Mouse (Mus musculus): Measurements from ENCODE around the gene Nudt6. TPM values are rescaled to one million over a fixed set of nuclear protein-coding genes. Genes with fewer than 3 reads are reported as not detected.

Nudt6 gene
- polyA plus RNA-seq, 1 experiment from 2014 or later = 10.0 TPM

DNA sequence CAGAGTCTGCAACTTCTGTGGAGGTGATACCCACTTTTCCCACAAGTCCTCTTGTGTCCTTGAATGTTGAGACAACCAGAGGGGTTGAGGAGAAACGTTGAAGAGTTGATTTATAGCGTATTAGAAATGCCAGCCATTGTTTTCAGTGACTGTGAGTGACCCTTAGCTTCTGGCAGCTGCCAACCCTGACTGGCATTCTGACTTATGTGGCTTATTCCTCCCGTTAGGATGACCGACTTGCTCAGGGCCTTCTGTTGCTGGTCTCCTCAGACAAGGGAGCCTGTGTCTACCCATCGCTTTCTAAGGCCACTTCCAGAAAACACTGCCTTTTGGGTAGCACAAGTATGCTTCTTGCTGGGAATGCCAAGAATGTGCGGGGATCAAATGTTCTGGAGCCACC, 38.6 kb downstream of the Nudt6 start:
- Histone ChIP-seq H3K27me3 (replicated peaks) (no peaks in the 10 kb centered on the region), H3K27ac (ENCODE audit: poor library complexity, severe bottlenecking) (no peak overlapping the region), H3K4me3 (no peak overlapping the region), H3K36me3 (no peaks in the 10 kb centered on the region), H3K9me3 (replicated peaks) (no peaks in the 10 kb centered on the region), H3K9ac (no peak overlapping the region), H3K4me2 (no peak overlapping the region), H3K4me1 (replicated peaks) (peaks cover 15% of the 10 kb centered on the region)
- WGBS = 67% methylated on average over 6 of the region's 6 CpGs
- ATAC-seq (ENCODE audit: insufficient number of reproducible peaks, low FRiP score) = no peak

DNA sequence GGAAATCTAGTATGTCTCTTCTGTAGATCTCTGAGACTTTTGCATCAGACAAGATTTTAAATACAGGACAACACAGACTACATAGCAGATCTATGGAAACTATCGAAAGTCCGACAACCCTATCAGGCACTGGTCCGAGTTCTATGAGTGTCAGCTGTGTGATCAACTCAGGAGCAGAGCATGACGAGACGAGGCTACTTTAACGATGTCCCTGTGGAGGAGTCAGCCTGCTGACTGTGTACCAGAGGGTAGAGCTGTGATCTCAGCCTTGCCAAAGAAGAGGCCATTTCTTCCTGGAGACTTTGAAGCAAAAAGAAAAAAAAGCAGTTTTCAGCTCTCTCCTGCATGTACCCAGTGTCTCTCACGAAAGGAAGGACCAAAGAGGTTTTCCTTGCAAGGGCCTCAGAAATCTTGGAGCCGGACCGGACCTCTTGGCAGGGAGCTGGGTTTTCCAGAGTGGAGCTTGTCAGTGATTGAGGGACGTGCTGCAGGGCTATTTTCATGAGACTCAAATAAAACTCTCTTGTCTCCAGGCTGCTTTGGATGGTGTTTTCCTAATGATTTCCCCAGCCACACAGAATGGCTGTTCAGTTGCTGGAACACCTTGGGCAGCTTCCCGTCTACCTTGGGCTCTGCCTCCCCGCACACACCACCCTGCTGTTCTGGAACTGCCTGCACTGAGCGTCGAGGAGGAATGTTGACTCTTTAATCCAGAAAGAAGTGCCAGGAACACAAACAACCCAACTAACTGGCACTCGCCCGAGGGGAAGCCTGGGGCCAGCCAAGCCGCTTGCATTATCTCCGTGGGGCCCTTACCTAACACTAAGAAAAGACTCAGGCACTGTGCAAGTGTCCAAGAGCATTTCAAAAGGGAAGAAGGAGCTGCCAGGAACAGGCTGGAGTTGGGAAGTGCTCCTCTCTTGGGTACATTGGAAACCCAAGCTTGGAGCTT, 39.8 kb downstream of the Nudt6 start:
- Histone ChIP-seq H3K9ac (no peak overlapping the region), H3K4me2 (0 out of 2 replicates have a peak overlapping the region, but pooled peaks have one; percentile 3), H3K4me1 (replicated peaks) (peaks cover 15% of the 10 kb centered on the region), H3K27me3 (replicated peaks) (no peaks in the 10 kb centered on the region), H3K9me3 (replicated peaks) (no peaks in the 10 kb centered on the region), H3K27ac (ENCODE audit: poor library complexity, severe bottlenecking) (peak overlapping the region; percentile 37; the same call in 1 of the 2 replicates), H3K36me3 (no peaks in the 10 kb centered on the region), H3K4me3 (no peak overlapping the region)
- WGBS = 63% methylated on average over 18 of the region's 18 CpGs
- no peak for ATAC-seq (ENCODE audit: insufficient number of reproducible peaks, low FRiP score)

DNA sequence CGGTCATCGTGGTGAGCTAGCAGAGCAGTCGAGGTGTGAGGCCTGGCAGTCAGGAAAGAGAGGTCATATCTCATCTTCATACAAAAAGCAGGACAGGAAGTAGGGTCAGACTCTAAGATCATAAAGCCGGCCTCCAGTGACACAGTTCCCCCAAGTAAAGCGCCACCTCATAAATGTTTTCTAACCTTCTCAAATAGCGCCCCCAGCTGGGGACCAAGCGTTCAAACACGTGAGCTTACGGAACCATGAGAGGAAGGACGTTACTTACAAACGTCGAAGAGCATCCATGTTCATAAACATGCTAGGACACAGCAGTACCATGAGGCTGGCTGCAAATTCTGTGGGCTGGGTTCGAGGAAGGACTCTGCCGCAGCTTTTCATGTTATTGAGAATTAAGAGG, 40.8 kb downstream of the Nudt6 start:
- WGBS = 75% methylated on average over 14 of the region's 14 CpGs
- H3K4me3 ChIP-seq = no peak overlapping the region
- H3K4me1 ChIP-seq (replicated peaks) = peaks cover 15% of the 10 kb centered on the region
- H3K9me3 ChIP-seq (replicated peaks) = no peaks in the 10 kb centered on the region
- H3K27ac ChIP-seq (ENCODE audit: poor library complexity, severe bottlenecking) = no peak overlapping the region
- H3K36me3 ChIP-seq = no peaks in the 10 kb centered on the region
- no peak for ATAC-seq (ENCODE audit: insufficient number of reproducible peaks, low FRiP score)
- H3K9ac ChIP-seq = no peak overlapping the region
- H3K4me2 ChIP-seq = no peak overlapping the region
- H3K27me3 ChIP-seq (replicated peaks) = no peaks in the 10 kb centered on the region

DNA sequence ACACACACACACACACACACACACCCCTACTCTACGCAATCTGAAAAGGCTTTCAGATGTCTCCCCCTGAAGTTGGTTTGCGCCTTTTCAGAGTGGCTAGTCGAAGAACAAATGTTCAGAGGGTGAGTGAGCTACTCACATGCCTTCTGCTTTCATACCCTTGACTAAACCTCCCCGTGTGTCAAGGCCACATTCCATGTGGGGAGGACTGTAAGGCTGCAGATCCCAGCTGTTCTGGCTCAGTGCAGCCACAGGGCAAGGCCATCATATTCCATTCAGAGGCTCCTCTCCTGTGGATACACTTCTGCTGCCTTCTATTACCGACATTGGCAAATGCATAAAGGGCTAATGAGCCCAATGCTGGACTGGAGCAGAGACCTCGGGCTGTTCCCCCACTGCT, 41.6 kb downstream of the Nudt6 start:
- no peak overlapping the region for H3K4me3 ChIP-seq
- ATAC-seq (ENCODE audit: insufficient number of reproducible peaks, low FRiP score) = no peak; the same call in 1 of the 2 replicates
- no peaks in the 10 kb centered on the region for H3K27me3 ChIP-seq (replicated peaks)
- WGBS = 65% methylated on average over 6 of the region's 6 CpGs
- no peak overlapping the region for H3K27ac ChIP-seq (ENCODE audit: poor library complexity, severe bottlenecking)
- H3K9ac ChIP-seq = no peak overlapping the region
- no peaks in the 10 kb centered on the region for H3K36me3 ChIP-seq
- H3K4me1 ChIP-seq (replicated peaks) = peaks cover 13% of the 10 kb centered on the region
- no peaks in the 10 kb centered on the region for H3K9me3 ChIP-seq (replicated peaks)
- no peak overlapping the region for H3K4me2 ChIP-seq

DNA sequence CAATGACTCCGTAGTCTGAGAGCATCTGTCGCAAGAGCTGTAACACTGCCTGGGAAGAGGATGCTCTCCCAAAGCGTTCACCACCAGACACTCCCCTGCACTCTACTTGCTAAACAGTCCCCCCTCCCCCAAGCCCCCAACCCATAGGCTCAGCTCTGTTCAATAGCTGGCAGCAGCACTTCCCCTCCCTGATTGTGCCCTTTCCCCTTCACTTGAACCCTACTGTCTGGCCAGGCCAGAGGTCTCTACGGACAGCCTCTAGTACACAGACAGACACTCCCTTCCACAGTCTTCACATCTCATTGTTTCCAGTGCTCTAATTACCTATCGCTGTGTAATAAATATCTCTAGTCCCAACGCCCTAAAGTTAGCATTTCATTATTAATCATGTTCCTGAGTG, 42.1 kb downstream of the Nudt6 start:
- H3K4me2 ChIP-seq = no peak overlapping the region
- H3K9me3 ChIP-seq (replicated peaks) = no peaks in the 10 kb centered on the region
- WGBS = 83% methylated on average over 6 of the region's 6 CpGs
- no peaks in the 10 kb centered on the region for H3K27me3 ChIP-seq (replicated peaks)
- no peaks in the 10 kb centered on the region for H3K36me3 ChIP-seq
- peaks cover 10% of the 10 kb centered on the region for H3K4me1 ChIP-seq (replicated peaks)
- H3K9ac ChIP-seq = no peak overlapping the region
- no peak overlapping the region for H3K27ac ChIP-seq (ENCODE audit: poor library complexity, severe bottlenecking)
- ATAC-seq (ENCODE audit: insufficient number of reproducible peaks, low FRiP score) = no peak
- H3K4me3 ChIP-seq = no peak overlapping the region

DNA sequence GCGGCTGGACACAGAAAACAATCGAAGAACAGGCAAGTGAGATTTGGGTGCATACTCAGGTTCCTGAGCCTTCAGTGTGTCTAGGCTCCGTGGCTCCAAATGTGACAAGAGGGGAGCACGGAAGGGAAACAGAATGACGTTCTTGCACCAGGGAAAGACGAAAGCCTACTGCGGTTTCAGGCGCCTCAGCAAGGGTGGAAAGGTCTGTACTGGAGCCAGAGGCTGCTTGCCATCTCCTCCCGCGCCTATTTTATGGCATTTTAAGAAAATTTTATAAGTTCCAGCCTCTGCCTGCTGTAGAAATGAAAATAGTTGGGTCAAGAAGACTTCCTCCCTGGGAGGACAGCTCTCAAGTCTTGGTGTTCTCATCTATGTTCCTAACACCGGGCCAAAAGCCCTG, 46.3 kb downstream of the Nudt6 start:
- Histone ChIP-seq H3K9me3 (replicated peaks) (no peaks in the 10 kb centered on the region), H3K27ac (ENCODE audit: poor library complexity, severe bottlenecking) (no peak overlapping the region), H3K4me1 (replicated peaks) (no peaks in the 10 kb centered on the region), H3K36me3 (no peaks in the 10 kb centered on the region), H3K4me3 (no peak overlapping the region), H3K27me3 (replicated peaks) (no peaks in the 10 kb centered on the region), H3K9ac (no peak overlapping the region), H3K4me2 (no peak overlapping the region)
- ATAC-seq (ENCODE audit: insufficient number of reproducible peaks, low FRiP score) = no peak
- 87% methylated on average over 11 of the region's 11 CpGs for WGBS

DNA sequence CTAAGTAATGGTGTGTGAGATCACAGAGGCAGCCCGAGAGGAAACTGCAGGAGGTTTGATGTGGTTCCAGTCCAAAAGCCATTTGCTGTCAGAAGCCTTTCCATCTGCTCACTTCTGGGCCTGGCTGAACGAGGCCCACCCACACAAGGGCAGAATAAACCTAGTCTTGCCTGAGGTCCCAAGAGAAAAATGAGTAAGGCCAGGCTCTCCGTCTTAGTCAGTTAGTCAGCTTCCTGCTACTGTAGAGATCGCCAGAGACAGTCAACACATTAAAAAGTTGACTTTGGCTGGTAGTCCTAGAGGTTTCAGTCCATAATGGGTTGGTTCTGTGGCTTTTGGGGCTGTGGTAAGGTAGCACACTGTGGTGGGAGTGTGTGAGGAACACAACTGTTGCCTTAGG, 49.6 kb downstream of the Nudt6 start:
- Histone ChIP-seq H3K4me1 (replicated peaks) (peaks cover 11% of the 10 kb centered on the region), H3K27ac (ENCODE audit: poor library complexity, severe bottlenecking) (no peak overlapping the region), H3K4me2 (no peak overlapping the region), H3K9me3 (replicated peaks) (no peaks in the 10 kb centered on the region), H3K36me3 (no peaks in the 10 kb centered on the region), H3K4me3 (no peak overlapping the region), H3K9ac (no peak overlapping the region), H3K27me3 (replicated peaks) (no peaks in the 10 kb centered on the region)
- ATAC-seq (ENCODE audit: insufficient number of reproducible peaks, low FRiP score) = no peak
- 48% methylated on average over 4 of the region's 4 CpGs for WGBS

DNA sequence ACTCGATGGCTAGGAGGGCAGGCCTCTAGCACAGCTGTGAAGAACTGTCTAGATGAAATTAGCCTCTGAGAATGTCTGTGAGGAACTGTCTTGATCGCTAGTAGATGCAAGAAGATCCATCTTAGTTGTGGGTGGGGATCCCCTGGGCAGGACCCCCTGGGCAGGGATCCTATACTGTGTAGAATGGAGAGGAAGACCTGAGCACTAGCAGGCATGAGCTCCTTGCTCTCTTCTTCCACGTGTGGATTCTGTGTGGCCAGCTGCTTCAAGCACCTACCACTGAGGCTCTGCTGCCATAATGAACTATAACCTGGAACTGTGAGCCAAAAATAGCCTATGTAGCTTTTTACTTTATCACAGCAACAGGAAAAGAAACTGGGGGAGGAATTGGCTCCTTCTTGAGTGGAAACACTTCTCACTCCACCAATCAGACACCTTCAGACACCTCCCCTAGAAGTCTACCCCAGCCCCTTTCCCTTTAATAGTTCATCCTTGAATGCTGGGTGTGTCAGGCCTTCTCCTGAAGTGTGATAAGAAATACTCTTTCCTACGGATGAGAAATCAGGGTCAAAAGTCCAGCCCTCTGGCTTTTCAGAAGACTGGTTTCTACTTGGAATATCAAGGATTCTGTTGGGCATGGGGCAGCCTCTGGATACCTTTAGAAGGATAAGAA, 53.5 kb downstream of the Nudt6 start:
- ATAC-seq (ENCODE audit: insufficient number of reproducible peaks, low FRiP score) = no peak
- Histone ChIP-seq H3K27me3 (replicated peaks) (no peaks in the 10 kb centered on the region), H3K9ac (no peak overlapping the region), H3K4me2 (no peak overlapping the region), H3K4me1 (replicated peaks) (peaks cover 11% of the 10 kb centered on the region), H3K36me3 (no peaks in the 10 kb centered on the region), H3K4me3 (no peak overlapping the region), H3K9me3 (replicated peaks) (no peaks in the 10 kb centered on the region), H3K27ac (ENCODE audit: poor library complexity, severe bottlenecking) (0 out of 2 replicates have a peak overlapping the region, but pooled peaks have one; percentile 2)
- WGBS = 43% methylated on average over 4 of the region's 4 CpGs

DNA sequence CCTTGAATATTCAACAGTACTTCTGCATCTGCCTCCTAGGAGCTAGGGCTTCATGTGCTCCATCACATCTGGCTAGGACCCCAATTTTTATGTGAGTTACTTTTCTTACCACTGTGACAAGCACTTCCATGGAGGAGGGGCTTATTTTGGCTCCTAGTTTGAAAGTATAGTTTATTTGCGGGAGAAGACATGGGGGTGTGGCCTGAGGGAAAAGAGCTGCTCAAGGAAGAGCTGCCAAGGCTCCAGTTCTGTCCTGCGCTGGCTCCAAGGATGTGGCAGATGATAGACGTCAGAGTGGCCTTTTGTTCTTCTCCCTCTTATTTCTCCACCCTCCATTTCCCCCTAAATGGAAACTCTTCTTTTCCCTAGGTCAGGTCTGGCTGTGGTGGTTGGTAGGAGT, 54.0 kb downstream of the Nudt6 start:
- Histone ChIP-seq H3K4me3 (no peak overlapping the region), H3K4me1 (replicated peaks) (peaks cover 11% of the 10 kb centered on the region), H3K36me3 (no peaks in the 10 kb centered on the region), H3K9me3 (replicated peaks) (no peaks in the 10 kb centered on the region), H3K4me2 (no peak overlapping the region), H3K27me3 (replicated peaks) (no peaks in the 10 kb centered on the region), H3K9ac (no peak overlapping the region), H3K27ac (ENCODE audit: poor library complexity, severe bottlenecking) (no peak overlapping the region)
- ATAC-seq (ENCODE audit: insufficient number of reproducible peaks, low FRiP score) = no peak
- 34% methylated on average over 3 of the region's 3 CpGs for WGBS

DNA sequence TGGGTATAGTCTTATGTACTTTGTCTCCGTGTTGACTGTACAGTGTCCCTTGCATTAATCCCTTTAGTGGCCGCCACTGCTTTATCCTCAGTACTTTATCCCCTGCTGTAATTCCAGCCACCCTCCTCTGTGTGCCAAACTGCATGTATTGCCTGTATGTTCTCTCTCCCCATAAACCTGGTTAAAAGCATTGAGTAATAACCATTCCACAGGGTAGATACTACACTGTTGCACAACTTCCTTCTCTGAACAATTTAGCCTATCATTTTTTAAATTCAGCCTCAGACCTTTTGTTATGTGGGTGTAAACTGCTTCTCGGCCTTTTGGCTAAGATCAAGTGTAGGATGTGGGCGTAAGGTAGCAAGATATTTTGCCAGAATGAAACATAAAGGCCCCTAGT, 54.9 kb downstream of the Nudt6 start:
- Histone ChIP-seq H3K9me3 (replicated peaks) (no peaks in the 10 kb centered on the region), H3K4me1 (replicated peaks) (peaks cover 11% of the 10 kb centered on the region), H3K36me3 (no peaks in the 10 kb centered on the region), H3K27ac (ENCODE audit: poor library complexity, severe bottlenecking) (no peak overlapping the region), H3K4me3 (no peak overlapping the region), H3K9ac (no peak overlapping the region), H3K4me2 (no peak overlapping the region), H3K27me3 (replicated peaks) (no peaks in the 10 kb centered on the region)
- WGBS = 83% methylated on average over 4 of the region's 4 CpGs
- no peak for ATAC-seq (ENCODE audit: insufficient number of reproducible peaks, low FRiP score)

DNA sequence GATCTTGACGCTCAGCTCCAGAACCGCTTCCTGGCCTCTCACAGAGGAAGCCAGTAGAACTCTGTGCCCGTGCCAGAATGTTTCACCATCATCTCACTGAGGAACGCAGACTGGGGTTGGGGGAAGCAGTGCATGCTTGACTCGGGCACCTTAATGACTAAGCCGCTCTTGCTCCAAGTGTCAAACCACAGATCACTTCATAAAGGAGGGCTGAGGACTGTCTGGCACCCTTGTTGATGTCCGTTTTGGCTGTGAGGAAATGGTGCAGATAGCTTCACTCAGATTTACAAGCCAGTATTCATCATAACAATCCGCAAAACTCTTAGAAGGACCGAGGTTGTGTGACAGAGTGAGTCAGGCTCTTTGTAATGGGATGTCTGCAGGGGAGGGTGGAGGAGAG, 59.3 kb downstream of the Nudt6 start:
- Histone ChIP-seq H3K27me3 (replicated peaks) (no peaks in the 10 kb centered on the region), H3K4me2 (no peak overlapping the region), H3K9me3 (replicated peaks) (no peaks in the 10 kb centered on the region), H3K4me3 (no peak overlapping the region), H3K4me1 (replicated peaks) (no peaks in the 10 kb centered on the region), H3K27ac (ENCODE audit: poor library complexity, severe bottlenecking) (no peak overlapping the region), H3K36me3 (no peaks in the 10 kb centered on the region), H3K9ac (no peak overlapping the region)
- no peak for ATAC-seq (ENCODE audit: insufficient number of reproducible peaks, low FRiP score)
- 68% methylated on average over 9 of the region's 9 CpGs for WGBS
